Mouse (Mus musculus): ENCODE measurements around the gene Erfe. TPM values are rescaled to one million over a fixed set of nuclear protein-coding genes. Genes with fewer than 3 reads are reported as not detected.

The Erfe gene
- polyA plus RNA-seq, 1 experiment, result 2.2 TPM

DNA sequence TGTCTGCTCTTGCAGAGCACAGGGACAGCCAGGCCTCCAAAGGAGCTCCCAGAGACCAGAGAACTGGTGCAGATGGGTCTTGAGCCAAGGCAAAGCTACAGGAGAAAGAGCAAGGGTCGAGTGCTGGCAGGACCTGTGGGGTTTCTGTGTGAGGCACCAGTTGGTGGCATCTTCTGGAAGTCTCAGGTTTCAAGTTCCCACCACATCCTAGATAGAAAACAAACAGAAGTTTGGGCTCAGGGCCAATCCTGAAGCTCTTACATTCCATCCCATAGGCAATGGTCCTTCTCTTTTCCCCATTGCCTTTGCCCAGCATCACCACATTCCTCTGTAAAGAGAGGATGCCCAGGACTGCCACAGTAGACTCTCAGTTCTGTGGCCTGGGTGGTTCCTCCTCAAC, 38.7 kb downstream of the Erfe start:
- Histone ChIP-seq H3K27me3 (ENCODE audit: control insufficient read depth) (peaks cover 34% of the 10 kb centered on the region), H3K4me1 (ENCODE audit: control insufficient read depth) (peaks cover 2% of the 10 kb centered on the region)
- TF ChIP-seq GATA1 (IDR thresholded peaks at IDR 0.05; ENCODE audit: low read length) (no peak), TAL1 (IDR thresholded peaks at IDR 0.05; ENCODE audit: low read length) (no peak)

DNA sequence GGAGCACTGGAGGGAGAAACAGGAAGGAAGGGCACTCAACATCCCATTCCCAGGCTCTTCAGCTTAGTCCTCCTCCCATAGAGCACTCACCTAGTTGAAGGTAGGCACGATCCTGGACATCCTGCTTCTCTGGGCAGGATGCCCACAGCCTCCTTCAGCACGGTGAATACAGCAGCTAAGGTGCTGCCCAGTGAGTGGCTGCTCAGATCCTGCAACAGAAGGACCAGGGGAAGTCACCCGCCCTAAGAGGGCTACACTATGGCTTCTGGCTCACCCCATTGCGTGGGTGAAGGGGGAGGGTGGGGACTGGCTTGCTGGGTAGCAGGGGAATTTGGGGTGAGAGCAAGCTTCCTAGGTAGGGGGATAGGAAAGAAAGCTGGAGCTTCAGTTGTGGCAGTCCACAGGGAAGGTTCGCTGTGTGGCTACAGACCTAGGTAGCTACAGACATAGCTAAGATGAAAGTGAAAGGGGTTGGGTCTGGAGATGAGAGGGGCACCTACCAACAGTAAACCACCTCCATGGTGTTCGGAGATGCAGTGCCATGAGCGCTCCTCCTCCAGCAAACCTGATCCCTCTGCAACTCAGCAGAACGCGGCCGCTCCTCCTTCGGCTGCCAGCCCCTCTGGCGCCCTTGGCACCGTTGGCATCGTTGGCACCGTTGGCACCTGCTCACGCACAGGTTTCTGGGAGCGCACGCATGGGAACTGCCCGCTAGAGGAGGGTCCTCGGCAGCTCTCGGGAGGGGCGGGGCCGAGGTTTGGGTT, 39.4 kb downstream of the Erfe start:
- Histone ChIP-seq H3K4me3 (replicated peaks) (no peak overlapping the region), H3K36me3 (ENCODE audit: control insufficient read depth) (no peaks in the 10 kb centered on the region), H3K27me3 (ENCODE audit: control insufficient read depth) (peaks cover 34% of the 10 kb centered on the region), H3K4me1 (ENCODE audit: control insufficient read depth) (peaks cover 2% of the 10 kb centered on the region), H3K9me3 (ENCODE audit: control insufficient read depth, low read length) (no peaks in the 10 kb centered on the region)
- no peak for TF ChIP-seq GATA1 (IDR thresholded peaks at IDR 0.05; ENCODE audit: low read length)
- no peak for TF ChIP-seq TAL1 (IDR thresholded peaks at IDR 0.05; ENCODE audit: low read length)

More for the DNA sequence above, 38.7 kb downstream of the Erfe start:
- H3K9me3 ChIP-seq (ENCODE audit: control insufficient read depth, low read length), result no peaks in the 10 kb centered on the region
- no peak overlapping the region for H3K4me3 ChIP-seq (replicated peaks)
- H3K36me3 ChIP-seq (ENCODE audit: control insufficient read depth), result no peaks in the 10 kb centered on the region

DNA sequence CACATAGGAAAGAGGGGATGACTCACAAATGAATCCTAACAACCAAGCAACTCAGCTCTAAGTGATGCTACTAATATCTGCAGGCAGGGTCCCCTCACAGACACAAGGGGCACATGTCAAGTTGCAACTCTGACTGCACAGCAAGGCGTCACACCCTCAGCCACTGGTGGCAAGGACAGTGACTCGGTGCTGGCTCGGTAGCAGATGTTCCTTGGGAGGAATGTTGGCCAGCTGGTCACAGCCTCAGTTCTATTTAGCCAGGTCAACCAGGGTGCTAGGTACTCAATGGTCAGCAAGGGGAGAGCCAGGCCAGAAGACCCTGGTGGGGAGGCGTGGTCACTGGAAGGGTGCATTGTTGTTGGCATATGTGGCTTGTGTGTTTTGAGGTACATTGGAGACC, 41.6 kb downstream of the Erfe start:
- peaks cover 12% of the 10 kb centered on the region for H3K4me1 ChIP-seq (ENCODE audit: control insufficient read depth)
- peaks cover 42% of the 10 kb centered on the region for H3K27me3 ChIP-seq (ENCODE audit: control insufficient read depth)
- H3K4me3 ChIP-seq (replicated peaks), result no peak overlapping the region
- TF ChIP-seq GATA1 (IDR thresholded peaks at IDR 0.05; ENCODE audit: low read length), result no peak
- TF ChIP-seq TAL1 (IDR thresholded peaks at IDR 0.05; ENCODE audit: low read length), result no peak
- no peaks in the 10 kb centered on the region for H3K36me3 ChIP-seq (ENCODE audit: control insufficient read depth)
- H3K9me3 ChIP-seq (ENCODE audit: control insufficient read depth, low read length), result no peaks in the 10 kb centered on the region

DNA sequence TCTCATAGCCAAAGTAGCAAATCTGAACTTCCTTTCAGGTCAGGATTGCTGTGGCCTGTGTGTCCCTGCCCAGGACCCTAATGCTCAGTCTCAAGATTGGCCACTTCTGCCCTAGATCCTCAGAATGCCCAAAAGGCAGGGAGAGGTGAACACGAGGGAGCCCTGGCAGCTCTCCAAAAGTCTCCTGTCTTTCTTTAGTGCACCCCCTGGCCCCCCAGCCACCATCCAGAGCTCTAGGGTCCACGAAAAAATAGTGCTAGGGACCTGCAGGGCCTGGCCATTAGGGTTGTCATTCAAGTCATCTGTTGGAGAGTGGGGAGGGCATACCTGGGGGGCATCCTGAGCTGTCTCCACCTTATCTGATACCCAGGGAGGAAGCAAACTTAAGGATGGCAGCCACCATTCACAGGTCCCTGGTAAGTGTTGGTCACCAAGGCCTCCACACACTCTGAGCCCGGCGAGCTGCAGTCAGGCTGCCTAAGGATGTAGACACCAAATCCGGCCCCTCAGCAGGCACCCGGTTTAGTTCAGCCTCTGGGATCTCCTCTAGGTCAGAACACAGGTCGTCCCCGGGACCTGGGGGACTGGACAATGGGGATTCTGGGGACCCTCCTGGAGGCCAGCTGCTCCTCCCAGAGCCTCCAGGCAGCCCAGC, 45.5 kb downstream of the Erfe start:
- TF ChIP-seq GATA1 (IDR thresholded peaks at IDR 0.05; ENCODE audit: low read length) (no peak), TAL1 (IDR thresholded peaks at IDR 0.05; ENCODE audit: low read length) (no peak)

DNA sequence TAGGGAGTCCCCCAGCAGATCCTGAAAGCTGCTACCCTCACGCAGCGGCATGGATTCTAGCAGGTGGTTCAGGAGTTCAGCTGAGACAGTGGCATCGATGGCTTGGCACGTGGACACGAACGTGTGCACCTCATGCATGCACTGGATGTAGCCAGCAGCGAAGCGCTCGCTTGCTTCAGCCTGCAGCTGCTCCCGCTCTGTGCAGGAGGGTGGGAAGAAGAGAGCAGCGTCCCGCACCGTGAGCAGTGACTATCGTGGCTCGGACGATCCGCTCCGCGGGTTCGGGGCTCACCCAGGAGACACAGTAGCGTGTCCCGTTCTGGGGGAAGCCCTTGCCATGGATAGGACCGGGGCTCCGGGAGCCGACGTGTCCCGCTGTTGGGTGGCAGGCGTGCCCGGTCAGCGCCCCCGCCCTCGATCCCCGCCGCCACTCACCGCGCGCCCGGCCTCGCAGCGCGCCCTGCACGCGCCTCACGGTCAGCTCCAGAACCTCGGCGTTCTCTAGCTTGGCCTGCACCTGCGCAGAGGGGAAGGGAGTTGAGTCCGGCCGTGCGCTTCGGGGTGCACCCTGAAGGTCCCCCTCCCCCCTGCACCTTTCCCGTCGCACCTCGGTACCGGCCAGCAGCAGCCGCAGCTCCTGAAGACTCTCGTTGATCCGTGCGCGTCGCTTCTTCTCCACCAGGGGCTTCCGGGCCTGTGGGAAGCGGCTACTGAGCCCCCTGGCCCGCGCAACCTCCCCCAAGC, 46.2 kb downstream of the Erfe start:
- Histone ChIP-seq H3K4me1 (ENCODE audit: control insufficient read depth) (peaks cover 30% of the 10 kb centered on the region), H3K36me3 (ENCODE audit: control insufficient read depth) (peaks cover 3% of the 10 kb centered on the region; the same call in 1 of the 2 replicates), H3K4me3 (replicated peaks) (peak overlapping the region; percentile 75), H3K9me3 (ENCODE audit: control insufficient read depth, low read length) (no peaks in the 10 kb centered on the region), H3K27me3 (ENCODE audit: control insufficient read depth) (peaks cover 43% of the 10 kb centered on the region)
- no peak for TF ChIP-seq GATA1 (IDR thresholded peaks at IDR 0.05; ENCODE audit: low read length)
- TF ChIP-seq TAL1 (IDR thresholded peaks at IDR 0.05; ENCODE audit: low read length), result no peak

More for the DNA sequence above, 45.5 kb downstream of the Erfe start:
- Histone ChIP-seq H3K9me3 (ENCODE audit: control insufficient read depth, low read length) (no peaks in the 10 kb centered on the region), H3K36me3 (ENCODE audit: control insufficient read depth) (peaks cover 1% of the 10 kb centered on the region; the same call in 1 of the 2 replicates), H3K27me3 (ENCODE audit: control insufficient read depth) (peaks cover 49% of the 10 kb centered on the region), H3K4me1 (ENCODE audit: control insufficient read depth) (peaks cover 30% of the 10 kb centered on the region), H3K4me3 (replicated peaks) (peak overlapping the region; percentile 75)

DNA sequence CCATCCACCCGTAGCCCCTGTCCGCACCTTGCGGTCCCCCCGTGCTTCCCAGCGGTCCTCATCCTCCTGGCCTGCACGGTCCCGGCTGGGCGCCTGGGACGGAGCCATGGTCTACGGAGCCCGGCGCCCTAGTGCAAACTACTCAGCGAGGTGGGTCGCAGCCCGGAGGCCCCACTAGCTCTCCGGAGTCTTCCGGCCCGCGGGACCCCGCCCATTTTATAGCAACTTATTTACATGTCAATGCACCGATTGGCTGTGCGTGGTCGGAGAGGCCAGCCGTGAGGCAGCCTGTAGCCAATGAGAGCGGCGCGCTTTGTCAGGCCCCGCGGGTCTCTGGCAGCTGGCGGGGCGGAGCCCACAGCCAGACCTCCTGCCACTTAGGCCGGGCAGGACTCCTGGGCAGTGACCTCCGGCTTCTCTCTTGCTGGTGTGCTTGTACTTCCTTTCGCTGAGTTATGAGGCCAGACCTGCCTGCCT, 46.8 kb downstream of the Erfe start:
- Histone ChIP-seq H3K4me1 (ENCODE audit: control insufficient read depth) (peaks cover 28% of the 10 kb centered on the region), H3K4me3 (replicated peaks) (peak overlapping the region; percentile 75), H3K27me3 (ENCODE audit: control insufficient read depth) (peaks cover 38% of the 10 kb centered on the region), H3K9me3 (ENCODE audit: control insufficient read depth, low read length) (no peaks in the 10 kb centered on the region), H3K36me3 (ENCODE audit: control insufficient read depth) (peaks cover 7% of the 10 kb centered on the region; the same call in 1 of the 2 replicates)
- TF ChIP-seq TAL1 (IDR thresholded peaks at IDR 0.05; ENCODE audit: low read length) (no peak), GATA1 (IDR thresholded peaks at IDR 0.05; ENCODE audit: low read length) (no peak)

DNA sequence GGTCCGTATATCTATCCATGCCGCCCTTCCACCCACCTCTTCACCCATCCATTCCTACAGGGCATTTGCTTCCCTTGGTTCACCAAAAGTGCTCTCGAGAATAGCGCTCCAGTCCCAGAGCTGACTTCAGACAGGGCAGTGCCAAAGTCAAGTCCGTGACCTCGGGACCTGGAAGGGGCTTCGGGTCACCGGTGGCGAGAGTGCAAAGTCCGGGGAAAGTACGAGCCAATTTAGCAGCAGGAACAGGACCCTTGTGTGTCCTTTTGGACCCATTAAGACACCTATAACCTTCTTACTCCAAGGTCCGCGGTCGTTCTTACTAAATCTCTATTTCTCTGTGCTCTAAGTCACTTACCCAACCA, 47.3 kb downstream of the Erfe start:
- H3K27me3 ChIP-seq (ENCODE audit: control insufficient read depth), result peaks cover 38% of the 10 kb centered on the region
- peaks cover 10% of the 10 kb centered on the region; the same call in 1 of the 2 replicates for H3K36me3 ChIP-seq (ENCODE audit: control insufficient read depth)
- peaks cover 28% of the 10 kb centered on the region for H3K4me1 ChIP-seq (ENCODE audit: control insufficient read depth)
- H3K4me3 ChIP-seq (replicated peaks), result peak overlapping the region; percentile 75
- H3K9me3 ChIP-seq (ENCODE audit: control insufficient read depth, low read length), result no peaks in the 10 kb centered on the region
- TF ChIP-seq GATA1 (IDR thresholded peaks at IDR 0.05; ENCODE audit: low read length) (no peak), TAL1 (IDR thresholded peaks at IDR 0.05; ENCODE audit: low read length) (no peak)

DNA sequence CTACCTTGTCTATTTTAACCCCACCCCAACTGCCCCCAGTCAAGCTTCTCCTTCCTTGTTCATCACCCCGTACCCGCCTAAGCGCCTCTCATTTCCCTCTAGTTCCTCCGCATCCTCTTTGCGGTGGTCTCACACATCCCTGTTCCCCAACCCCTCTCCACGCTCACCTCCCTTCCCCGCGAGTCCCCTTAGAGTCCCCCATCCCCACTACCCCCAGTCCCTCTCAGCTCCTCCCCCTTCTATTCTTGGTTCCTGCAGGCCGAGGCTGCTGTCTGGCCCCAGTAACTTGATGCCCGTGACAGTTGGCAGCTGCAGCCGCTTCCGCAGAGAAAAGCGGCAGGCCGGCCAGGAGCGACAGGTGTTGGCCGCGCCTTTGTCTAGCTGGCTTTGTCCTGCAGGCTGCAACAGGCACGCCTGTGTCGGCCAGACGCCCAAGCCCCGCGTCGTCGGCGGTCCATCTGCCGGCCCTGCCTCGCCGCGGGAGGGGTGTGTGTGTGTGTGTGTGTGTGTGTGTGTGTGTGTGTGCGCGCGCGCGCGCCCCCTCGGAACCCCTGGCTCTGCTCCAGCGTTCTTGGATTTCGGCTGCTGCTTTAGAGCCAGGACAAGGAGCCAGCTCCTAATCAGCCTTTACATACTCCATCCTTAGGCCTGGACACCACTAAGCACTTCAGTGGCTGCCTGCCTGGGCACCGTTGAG, 47.8 kb downstream of the Erfe start, which contains the start of gene Hes6:
Gene Hes6, minus strand, starts transcription at position 141 of the 697 bp plus-strand sequence.
- Histone ChIP-seq H3K27me3 (ENCODE audit: control insufficient read depth) (peaks cover 38% of the 10 kb centered on the region), H3K9me3 (ENCODE audit: control insufficient read depth, low read length) (no peaks in the 10 kb centered on the region), H3K4me3 (replicated peaks) (peak within 1 kb of the TSS; percentile 75), H3K4me1 (ENCODE audit: control insufficient read depth) (peaks cover 28% of the 10 kb centered on the region), H3K36me3 (ENCODE audit: control insufficient read depth) (peaks cover 10% of the 10 kb centered on the region; the same call in 1 of the 2 replicates)
- TF ChIP-seq GATA1 (IDR thresholded peaks at IDR 0.05; ENCODE audit: low read length), result no peak

Measured in erythroblast, embryonic 14.5 days (primary cell).